Mouse (Mus musculus) neural tube, embryonic 14.5 days (tissue): ENCODE data around the gene Ssrp1. TPM values are rescaled to one million over a fixed set of nuclear protein-coding genes. Genes with fewer than 3 reads are reported as not detected.

Experiments
- ATAC-seq: fragments of 200-750 bp; cut with Nextera tagmentation; 2 replicates; pipeline ENCODE4 v1.8.0; 2017; ENCODE audit warnings: low read depth, mild to moderate bottlenecking, moderate TSS enrichment, moderate library complexity
- H3K27ac ChIP-seq: fragments of 300-500 bp; sonication (generic); 2 replicates; pipeline ENCODE4 v1.5.1; 2014; ENCODE audit warnings: low read depth, mild to moderate bottlenecking, control low read depth, low read length, moderate library complexity, mixed read lengths
- H3K27me3 ChIP-seq: fragments of 300-500 bp; sonication (generic); 2 replicates; pipeline ENCODE4 v1.6.1; 2014; ENCODE audit warnings: low read length; ENCODE audit not compliant: control insufficient read depth, insufficient read depth
- H3K36me3 ChIP-seq: fragments of 300-500 bp; sonication (generic); 2 replicates; pipeline ENCODE4 v1.6.1; 2014; ENCODE audit warnings: low read length, mixed read lengths; ENCODE audit not compliant: control insufficient read depth, insufficient read depth
- H3K4me1 ChIP-seq: fragments of 300-500 bp; sonication (generic); 2 replicates; pipeline ENCODE4 v1.6.1; 2014; ENCODE audit warnings: low read length; ENCODE audit not compliant: control insufficient read depth, insufficient read depth
- H3K4me2 ChIP-seq: fragments of 300-500 bp; sonication (generic); 2 replicates; pipeline ENCODE4 v1.6.1; 2014; ENCODE audit warnings: mild to moderate bottlenecking, low read depth, low read length, control low read depth
- H3K4me3 ChIP-seq: fragments of 300-500 bp; sonication (generic); 2 replicates; pipeline ENCODE4 v1.5.1; 2014; ENCODE audit warnings: low read depth, low read length, control low read depth, mixed read lengths
- H3K9ac ChIP-seq: fragments of 300-500 bp; sonication (generic); replicated peaks from 2 replicates; pipeline ENCODE4 v1.6.1; 2014; ENCODE audit warnings: low read depth, mild to moderate bottlenecking, control low read depth, low read length, mixed read lengths
- H3K9me3 ChIP-seq: fragments of 300-500 bp; sonication (generic); 2 replicates; pipeline ENCODE4 v1.6.1; 2016; ENCODE audit warnings: low read length; ENCODE audit not compliant: control insufficient read depth
- WGBS: fragments of 180-500 bp; shearing (Covaris S2); extraction: QIAGEN DNeasy Blood & Tissue Kit; methylation state at CpG from one replicate; pipeline ENCODE4 v1.1.7; 2014; 5-methylcytosine and 5-hydroxymethylcytosine counted together
- polyA plus RNA-seq: library from polyadenylated mRNA; unstranded; fragments of >200 nt; fragmentation: Nextera tagmentation; extraction: Ambion mirVana; gene quantifications from 2 replicates; pipeline ENCODE4 v1.2.1, GENCODE M21; 2014

Ssrp1 gene
- polyA plus RNA-seq, 1 experiment from 2014 or later: 152 TPM

- no peaks in the 10 kb centered on the region for H3K36me3 ChIP-seq
- WGBS: 69% methylated on average over 6 of the region's 6 CpGs
These were observed 6.0 kb upstream of the Ssrp1 start for GRCm38 (mm10) chr2:85030989-85031388.

GRCm38 (mm10) chr2:85033121-85033520 lies 3.9 kb upstream of the Ssrp1 start:
- 82% methylated on average over 2 of the region's 2 CpGs for WGBS
- H3K9me3 ChIP-seq: no peaks in the 10 kb centered on the region
- no peak overlapping the region for H3K4me3 ChIP-seq
- H3K4me1 ChIP-seq: peaks cover 10% of the 10 kb centered on the region
- no peaks in the 10 kb centered on the region for H3K36me3 ChIP-seq
- no peak overlapping the region for H3K9ac ChIP-seq
- H3K27me3 ChIP-seq: no peaks in the 10 kb centered on the region
- no peak overlapping the region for H3K27ac ChIP-seq
- ATAC-seq: no peak
- H3K4me2 ChIP-seq: no peak overlapping the region

More at GRCm38 (mm10) chr2:85030989-85031388, 6.0 kb upstream of the Ssrp1 start:
- Histone ChIP-seq H3K4me3 (no peak overlapping the region), H3K9ac (no peak overlapping the region), H3K27ac (no peak overlapping the region), H3K4me2 (no peak overlapping the region), H3K27me3 (no peaks in the 10 kb centered on the region), H3K4me1 (no peaks in the 10 kb centered on the region), H3K9me3 (no peaks in the 10 kb centered on the region)
- no peak for ATAC-seq

- H3K27me3 ChIP-seq: no peaks in the 10 kb centered on the region
- 87% methylated on average over 7 of the region's 7 CpGs for WGBS
- peaks cover 12% of the 10 kb centered on the region for H3K4me1 ChIP-seq
- no peaks in the 10 kb centered on the region for H3K9me3 ChIP-seq
- H3K4me2 ChIP-seq: no peak overlapping the region
- no peak overlapping the region for H3K9ac ChIP-seq
- H3K4me3 ChIP-seq: no peak overlapping the region
- no peak overlapping the region for H3K27ac ChIP-seq
- ATAC-seq: no peak
- no peaks in the 10 kb centered on the region for H3K36me3 ChIP-seq
These were observed 2.9 kb upstream of the Ssrp1 start for GRCm38 (mm10) chr2:85034169-85034568.

- Histone ChIP-seq H3K4me3 (peak overlapping the region; percentile 87), H3K4me2 (peak overlapping the region; percentile 84), H3K27ac (peak overlapping the region; percentile 79), H3K27me3 (no peaks in the 10 kb centered on the region), H3K9me3 (no peaks in the 10 kb centered on the region), H3K4me1 (peaks cover 12% of the 10 kb centered on the region), H3K9ac (peak overlapping the region; percentile 88), H3K36me3 (peaks cover 18% of the 10 kb centered on the region)
- ATAC-seq: peak; percentile 30
- WGBS: 12% methylated on average over 11 of the region's 11 CpGs
These were observed 457 bp upstream of the Ssrp1 start for GRCm38 (mm10) chr2:85036507-85037046.

GRCm38 (mm10) chr2:85038336-85038735 lies 1.3 kb downstream of the Ssrp1 start:
- no peak for ATAC-seq
- no peaks in the 10 kb centered on the region for H3K27me3 ChIP-seq
- H3K9me3 ChIP-seq: no peaks in the 10 kb centered on the region
- peaks cover 12% of the 10 kb centered on the region for H3K4me1 ChIP-seq
- peaks cover 32% of the 10 kb centered on the region for H3K36me3 ChIP-seq
- WGBS: 88% methylated on average over 13 of the region's 13 CpGs
- peak overlapping the region; percentile 87; the same call in 1 of the 2 replicates for H3K4me3 ChIP-seq
- H3K4me2 ChIP-seq: peak overlapping the region; percentile 84
- H3K9ac ChIP-seq: peak overlapping the region; percentile 88; the same call in 1 of the 2 replicates
- no peak overlapping the region for H3K27ac ChIP-seq

- Histone ChIP-seq H3K4me2 (no peak overlapping the region), H3K4me1 (peaks cover 5% of the 10 kb centered on the region), H3K27me3 (no peaks in the 10 kb centered on the region), H3K9me3 (no peaks in the 10 kb centered on the region), H3K27ac (no peak overlapping the region), H3K36me3 (peaks cover 64% of the 10 kb centered on the region), H3K4me3 (no peak overlapping the region), H3K9ac (no peak overlapping the region)
- 93% methylated on average over 7 of the region's 7 CpGs for WGBS
- ATAC-seq: no peak
These were observed 6.6 kb downstream of the Ssrp1 start for GRCm38 (mm10) chr2:85043623-85044022.

- Histone ChIP-seq H3K4me3 (no peak overlapping the region), H3K4me1 (peaks cover 31% of the 10 kb centered on the region), H3K36me3 (peaks cover 48% of the 10 kb centered on the region), H3K9me3 (no peaks in the 10 kb centered on the region), H3K9ac (no peak overlapping the region), H3K27me3 (no peaks in the 10 kb centered on the region), H3K4me2 (no peak overlapping the region), H3K27ac (no peak overlapping the region)
- no peak for ATAC-seq
- 89% methylated on average over 8 of the region's 8 CpGs for WGBS
These were observed 9.2 kb downstream of the Ssrp1 start for GRCm38 (mm10) chr2:85046222-85046621.

- peaks cover 44% of the 10 kb centered on the region for H3K36me3 ChIP-seq
- peak overlapping the region; percentile 55 for H3K4me3 ChIP-seq
- no peak for ATAC-seq
- WGBS: 65% methylated on average over 10 of the region's 10 CpGs
- H3K27ac ChIP-seq: no peak overlapping the region
- H3K27me3 ChIP-seq: no peaks in the 10 kb centered on the region
- H3K4me2 ChIP-seq: peak overlapping the region; percentile 73
- H3K9me3 ChIP-seq: no peaks in the 10 kb centered on the region
- peaks cover 31% of the 10 kb centered on the region for H3K4me1 ChIP-seq
- no peak overlapping the region for H3K9ac ChIP-seq
These were observed 10.0 kb downstream of the Ssrp1 start for GRCm38 (mm10) chr2:85047081-85047480.

- Histone ChIP-seq H3K9me3 (no peaks in the 10 kb centered on the region), H3K9ac (peak within 1 kb of the TSS; percentile 68)
- 1% methylated on average over 42 of the region's 42 CpGs for WGBS
These were observed 10.6 kb downstream of the Ssrp1 start, which contains the start of gene Tnks1bp1 for GRCm38 (mm10) chr2:85047596-85048167. Gene Tnks1bp1 (plus strand): TSS chr2:85048022.

More at GRCm38 (mm10) chr2:85047596-85048167, 10.6 kb downstream of the Ssrp1 start, which contains the start of gene Tnks1bp1:
- ATAC-seq: peak; percentile 87
- Histone ChIP-seq H3K4me1 (peaks cover 31% of the 10 kb centered on the region), H3K27ac (peak within 1 kb of the TSS; percentile 87), H3K36me3 (peaks cover 43% of the 10 kb centered on the region), H3K4me3 (peak within 1 kb of the TSS; percentile 55), H3K4me2 (peak within 1 kb of the TSS; percentile 73), H3K27me3 (no peaks in the 10 kb centered on the region)
